Mouse (Mus musculus) ES-Bruce4 (cell line): Measurements from ENCODE around the gene Msantd2.

Experiments used
- CTCF ChIP-seq: IDR thresholded peaks from one replicate; pipeline ENCODE4 v1.8.1; 2011; ENCODE audit warnings: low read depth, low read length
- POLR2A ChIP-seq: IDR thresholded peaks from one replicate; pipeline ENCODE4 v1.8.1; 2011; ENCODE audit warnings: low read length; ENCODE audit not compliant: insufficient read depth

GRCm38 (mm10) chr9:37527396-37528224, 38.5 kb downstream of the Msantd2 start, which contains the start of gene Esam:
- TF ChIP-seq CTCF: no peak
- no peak for TF ChIP-seq POLR2A
